8 mouse cellular contexts compared by ENCODE assay signal in genomic region chr6:85374734-85375114, GRCm38 (mm10). TPM values are rescaled to one million over a fixed set of nuclear protein-coding genes. Genes with fewer than 3 reads are reported as not detected.
DNase-seq lines count a peak whose midpoint lies in the region; ATAC-seq and TF ChIP-seq lines count a peak whose summit lies in the region.

No protein-coding gene starts in this region.

- no peak for TF ChIP-seq POLR2A in heart, adult 2 months (IDR thresholded peaks at IDR 0.05; ENCODE audit: insufficient read depth, low read depth, low read length)

- ATAC-seq in embryonic facial prominence, embryonic 13.5 days (ENCODE audit: insufficient number of reproducible peaks, insufficient read depth, low FRiP score, low TSS enrichment, low read depth) = peak; percentile 96
- peak; percentile 97 for ATAC-seq in limb, embryonic 13.5 days (ENCODE audit: low FRiP score, low read depth)
- ATAC-seq in midbrain, embryonic 16.5 days = peak; percentile 94

- TF ChIP-seq EP300 in heart, adult 2 months (IDR thresholded peaks at IDR 0.05; ENCODE audit: insufficient read depth, low read depth, low read length) = no peak

- H3K27ac ChIP-seq in embryonic facial prominence, embryonic 13.5 days = peak overlapping the region; percentile 53; the same call in 1 of the 2 replicates
- H3K27ac ChIP-seq in heart, adult 2 months = peak overlapping the region; percentile 57
- H3K27ac ChIP-seq in limb, embryonic 13.5 days = no peak overlapping the region; the same call in 1 of the 2 replicates
- H3K27ac ChIP-seq in midbrain, embryonic 16.5 days (ENCODE audit: low read length) = peak overlapping the region; percentile 80

- peaks cover 32% of the 10 kb centered on the region for H3K4me1 ChIP-seq in embryonic facial prominence, embryonic 13.5 days
- peaks cover 24% of the 10 kb centered on the region for H3K4me1 ChIP-seq in heart, adult 2 months (ENCODE audit: control insufficient read depth, insufficient read depth, low read length)
- peaks cover 47% of the 10 kb centered on the region for H3K4me1 ChIP-seq in limb, embryonic 13.5 days
- H3K4me1 ChIP-seq in midbrain, embryonic 16.5 days (ENCODE audit: control insufficient read depth, insufficient read depth, low read length) = peaks cover 24% of the 10 kb centered on the region

- H3K36me3 ChIP-seq in embryonic facial prominence, embryonic 13.5 days = peaks cover 4% of the 10 kb centered on the region; the same call in 1 of the 2 replicates
- peaks cover 7% of the 10 kb centered on the region for H3K36me3 ChIP-seq in heart, adult 2 months (ENCODE audit: control insufficient read depth, insufficient read depth, low read length)
- H3K36me3 ChIP-seq in limb, embryonic 13.5 days = 0 out of 2 replicates have a peak, but pooled peaks cover 5% of the 10 kb centered on the region
- H3K36me3 ChIP-seq in midbrain, embryonic 16.5 days (ENCODE audit: control insufficient read depth, insufficient read depth, low read length) = no peaks in the 10 kb centered on the region

- H3K9me3 ChIP-seq in embryonic facial prominence, embryonic 13.5 days = no peaks in the 10 kb centered on the region
- H3K9me3 ChIP-seq in limb, embryonic 13.5 days = no peaks in the 10 kb centered on the region
- H3K9me3 ChIP-seq in midbrain, embryonic 16.5 days (replicated peaks; ENCODE audit: control insufficient read depth, low read length, poor library complexity, severe bottlenecking) = no peaks in the 10 kb centered on the region

- peak overlapping the region; percentile 89 for H3K9ac ChIP-seq in embryonic facial prominence, embryonic 13.5 days
- no peak overlapping the region for H3K9ac ChIP-seq in heart, adult 2 months (ENCODE audit: low read depth, low read length)
- peak overlapping the region; percentile 89 for H3K9ac ChIP-seq in limb, embryonic 13.5 days
- peak overlapping the region; percentile 92 for H3K9ac ChIP-seq in midbrain, embryonic 16.5 days (ENCODE audit: low read depth, low read length)

- H3K79me2 ChIP-seq in heart, adult 2 months (replicated peaks; ENCODE audit: control insufficient read depth, insufficient read depth, low read length) = peaks cover 4% of the 10 kb centered on the region; the same call in 1 of the 2 replicates

- H3K27me3 ChIP-seq in embryonic facial prominence, embryonic 13.5 days = no peaks in the 10 kb centered on the region
- no peaks in the 10 kb centered on the region for H3K27me3 ChIP-seq in heart, adult 2 months (ENCODE audit: control insufficient read depth, insufficient read depth, low read length)
- no peaks in the 10 kb centered on the region for H3K27me3 ChIP-seq in limb, embryonic 13.5 days
- H3K27me3 ChIP-seq in midbrain, embryonic 16.5 days (ENCODE audit: control insufficient read depth, insufficient read depth, low read depth, low read length) = no peaks in the 10 kb centered on the region

- intact Hi-C loops in heart, adult 2 months (cut with DNase I) = no loop called here

- H3K4me3 ChIP-seq in embryonic facial prominence, embryonic 13.5 days = peak overlapping the region; percentile 81
- peak overlapping the region; percentile 80 for H3K4me3 ChIP-seq in heart, adult 2 months
- peak overlapping the region; percentile 86 for H3K4me3 ChIP-seq in limb, embryonic 13.5 days
- peak overlapping the region; percentile 76 for H3K4me3 ChIP-seq in midbrain, embryonic 16.5 days (ENCODE audit: low read depth, low read length)

- H3K4me2 ChIP-seq in embryonic facial prominence, embryonic 13.5 days = peak overlapping the region; percentile 83
- H3K4me2 ChIP-seq in limb, embryonic 13.5 days (replicated peaks) = peak overlapping the region; percentile 87
- peak overlapping the region; percentile 88 for H3K4me2 ChIP-seq in midbrain, embryonic 16.5 days (ENCODE audit: low read length)

- DNase-seq in 3134 (ENCODE audit: extremely low read depth, insufficient read length, low spot score) = peak; percentile 97
- peak; percentile 97 to 99 for DNase-seq in adrenal gland, postnatal 36 days
- peak; percentile 96 to 97 for DNase-seq in heart, adult 2 months
- peak; percentile 97 to 98 for DNase-seq in kidney, adult 8-10 months
- peak; percentile 95 to 99 for DNase-seq in spleen, postnatal 10 days (ENCODE audit: low spot score in 2 of 2)

- WGBS in embryonic facial prominence, embryonic 13.5 days = 0% methylated on average over 19 of the region's 19 CpGs
- WGBS in heart, adult 2 months = under 1% methylated on average over 19 of the region's 19 CpGs
- WGBS in limb, embryonic 13.5 days = 0% methylated on average over 19 of the region's 19 CpGs
- WGBS in midbrain, embryonic 16.5 days = 0% methylated on average over 19 of the region's 19 CpGs

- no peak for TF ChIP-seq CTCF in heart, adult 2 months (IDR thresholded peaks at IDR 0.05)

RNA-seq across cellular contexts. Expression of gene Rab11fip5, which starts 0.3 kb away (rescaled TPM):
- total RNA-seq in adrenal gland, postnatal 36 days (2021) = 10 to 100 TPM; 32.6 to 35.8 TPM
- 13.6 and 14.7 TPM in 2 replicates for polyA plus RNA-seq in embryonic facial prominence, embryonic 13.5 days (2015; fragmentation: Nextera tagmentation; extraction: Ambion mirVana)
- 10 to 100 TPM; 59.3 to 73.9 TPM for total RNA-seq in heart, adult 2 months (2021)
- 41.6 and 55.0 TPM in 2 replicates for polyA plus RNA-seq in heart, adult 2 months (2012; rRNA removed)
- 16.7 and 17.2 TPM in 2 replicates for polyA plus RNA-seq in limb, embryonic 13.5 days (2015; fragmentation: Nextera tagmentation; extraction: Ambion mirVana)
- polyA plus RNA-seq in midbrain, embryonic 16.5 days (2015; fragmentation: Nextera tagmentation; extraction: Ambion mirVana) = 20.2 and 21.1 TPM in 2 replicates

RNA-seq across cellular contexts. Expression of gene Sfxn5, which starts 41.5 kb away (rescaled TPM):
- total RNA-seq in adrenal gland, postnatal 36 days (2021) = 10 to 100 TPM; 19.9 to 20.5 TPM
- polyA plus RNA-seq in embryonic facial prominence, embryonic 13.5 days (2015; fragmentation: Nextera tagmentation; extraction: Ambion mirVana) = 7.0 and 8.2 TPM in 2 replicates
- 1 to 10 TPM; 4.2 to 5.3 TPM for total RNA-seq in heart, adult 2 months (2021)
- polyA plus RNA-seq in heart, adult 2 months (2012; rRNA removed) = 4.9 and 5.9 TPM in 2 replicates
- polyA plus RNA-seq in limb, embryonic 13.5 days (2015; fragmentation: Nextera tagmentation; extraction: Ambion mirVana) = 8.9 and 10.1 TPM in 2 replicates
- 27.6 and 41.3 TPM in 2 replicates for polyA plus RNA-seq in midbrain, embryonic 16.5 days (2015; fragmentation: Nextera tagmentation; extraction: Ambion mirVana)

RNA-seq across cellular contexts. Expression of gene Noto, which starts 49.0 kb away (rescaled TPM):
- not detected for total RNA-seq in adrenal gland, postnatal 36 days (2021)
- polyA plus RNA-seq in embryonic facial prominence, embryonic 13.5 days (2015; fragmentation: Nextera tagmentation; extraction: Ambion mirVana) = not detected in 2 replicates
- not detected for total RNA-seq in heart, adult 2 months (2021)
- not detected in 2 replicates for polyA plus RNA-seq in heart, adult 2 months (2012; rRNA removed)
- not detected in 2 replicates for polyA plus RNA-seq in limb, embryonic 13.5 days (2015; fragmentation: Nextera tagmentation; extraction: Ambion mirVana)
- polyA plus RNA-seq in midbrain, embryonic 16.5 days (2015; fragmentation: Nextera tagmentation; extraction: Ambion mirVana) = not detected in 2 replicates

RNA-seq across cellular contexts. Expression of gene Smyd5, which starts 57.1 kb away (rescaled TPM):
- 10 to 100 TPM; 31.2 to 35.9 TPM for total RNA-seq in adrenal gland, postnatal 36 days (2021)
- polyA plus RNA-seq in embryonic facial prominence, embryonic 13.5 days (2015; fragmentation: Nextera tagmentation; extraction: Ambion mirVana) = 56.2 and 59.1 TPM in 2 replicates
- total RNA-seq in heart, adult 2 months (2021) = 10 to 100 TPM in 1 of 2 experiments, 1 to 10 TPM in 1; 8.1 to 13.6 TPM
- polyA plus RNA-seq in heart, adult 2 months (2012; rRNA removed) = 13.1 and 13.9 TPM in 2 replicates
- polyA plus RNA-seq in limb, embryonic 13.5 days (2015; fragmentation: Nextera tagmentation; extraction: Ambion mirVana) = 64.2 and 66.1 TPM in 2 replicates
- polyA plus RNA-seq in midbrain, embryonic 16.5 days (2015; fragmentation: Nextera tagmentation; extraction: Ambion mirVana) = 73.3 and 78.2 TPM in 2 replicates
